Mouse (Mus musculus) G1E (cell line): ENCODE measurements at regions not wholly inside any gene's neighbourhood (a gene's known extent, or its start where the extent isn't known, plus 50 kb on each side); places are given as distances from the start of the nearest gene placed in this dataset.
"Not testable (repeated sequence)": the region's sequence is repeated elsewhere in the genome, so short reads cannot be mapped to it uniquely, and the experiment has no call there.

Source experiments
- ATAC-seq: 2 replicates; pipeline ENCODE4 v1.8.0; 2016; ENCODE audit warnings: mild to moderate bottlenecking; ENCODE audit not compliant: insufficient number of reproducible peaks, poor library complexity, low FRiP score, severe bottlenecking; ENCODE audit errors: extremely low read depth
- DNase-seq: peaks from one replicate; pipeline ENCODE4 v3.0.0; 2012; ENCODE audit warnings: low spot score
- H3K27me3 ChIP-seq: 2 replicates; pipeline ENCODE4 v1.6.1; 2012; ENCODE audit warnings: mild to moderate bottlenecking, low read length, inconsistent platforms; ENCODE audit not compliant: insufficient read depth
- H3K36me3 ChIP-seq: replicated peaks from 2 replicates; pipeline ENCODE3; 2012; ENCODE audit warnings: mild to moderate bottlenecking, inconsistent platforms
- H3K4me1 ChIP-seq: 2 replicates; pipeline ENCODE4 v1.6.1; 2012; ENCODE audit warnings: low read depth, low read length, inconsistent platforms, mixed read lengths; ENCODE audit not compliant: insufficient read depth
- H3K4me3 ChIP-seq: 2 replicates; pipeline ENCODE4 v1.5.1; 2012; ENCODE audit warnings: low read depth, mild to moderate bottlenecking, inconsistent platforms, low read length, moderate library complexity, mixed read lengths
- H3K9me3 ChIP-seq: replicated peaks from 2 replicates; pipeline ENCODE4 v1.6.1; 2012; ENCODE audit warnings: inconsistent platforms
- CTCF ChIP-seq: IDR thresholded peaks from 2 replicates; pipeline ENCODE4 v1.5.1; 2012; ENCODE audit warnings: low read depth, low read length, inconsistent platforms, mixed read lengths
- GATA1 ChIP-seq: IDR thresholded peaks from 2 replicates; pipeline ENCODE4 v1.6.1; 2012; ENCODE audit warnings: borderline replicate concordance, low read length, inconsistent platforms, mixed read lengths
- GATA2 ChIP-seq: IDR thresholded peaks from 2 replicates; pipeline ENCODE4 v1.6.1; 2012; ENCODE audit warnings: low read depth, low read length, inconsistent platforms, borderline replicate concordance
- POLR2AphosphoS5 ChIP-seq: IDR thresholded peaks from 2 replicates; pipeline ENCODE4 v1.6.1; 2012; ENCODE audit warnings: low read depth, low read length, inconsistent platforms; ENCODE audit not compliant: insufficient replicate concordance
- TAL1 ChIP-seq: conservative IDR thresholded peaks from 2 replicates; pipeline ENCODE4 v1.6.1; 2012; ENCODE audit warnings: low read depth, low read length, inconsistent platforms, mixed read lengths

DNA sequence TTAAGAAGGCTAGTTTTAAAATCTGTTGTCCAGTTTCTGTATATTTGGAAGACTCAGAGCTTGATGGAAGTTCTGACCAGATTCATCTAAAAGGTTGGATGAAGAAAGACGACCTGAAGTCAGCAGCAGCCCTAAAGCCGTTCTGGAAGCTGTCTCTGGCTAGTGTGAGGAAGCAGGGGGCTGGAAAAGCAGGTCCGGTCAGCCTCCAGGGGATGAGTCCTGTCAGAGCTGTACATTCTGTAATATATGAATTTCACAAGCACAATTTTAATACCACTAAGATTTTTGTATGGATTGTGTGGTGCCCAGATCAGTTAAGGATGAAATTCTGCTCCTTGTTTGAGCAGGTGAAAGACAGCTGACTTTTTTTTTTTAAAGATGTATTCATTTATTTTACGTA, 1000.2 kb downstream of the 4930447A16Rik start:
- Histone ChIP-seq H3K4me3 (no peak overlapping the region), H3K27me3 (peaks cover 23% of the 10 kb centered on the region), H3K4me1 (no peaks in the 10 kb centered on the region), H3K36me3 (no peaks in the 10 kb centered on the region), H3K9me3 (no peaks in the 10 kb centered on the region)
- ATAC-seq (no peak), DNase-seq (no peak)
- no peak for TF ChIP-seq TAL1

- H3K9me3 ChIP-seq, result no peaks in the 10 kb centered on the region
- peaks cover 14% of the 10 kb centered on the region for H3K27me3 ChIP-seq
- DNase-seq (no peak), ATAC-seq (no peak)
- H3K4me3 ChIP-seq, result no peak overlapping the region
- no peaks in the 10 kb centered on the region for H3K36me3 ChIP-seq
- no peak for TF ChIP-seq POLR2AphosphoS5
- no peak for TF ChIP-seq GATA1
- TF ChIP-seq GATA2, result no peak
- TF ChIP-seq CTCF, result no peak
- TF ChIP-seq TAL1, result no peak
- H3K4me1 ChIP-seq, result no peaks in the 10 kb centered on the region
Measured at GRCm38 (mm10) chr15:38427966-38428365, 1002.6 kb downstream of the 4930447A16Rik start.

- DNase-seq (no peak), ATAC-seq (no peak)
- Histone ChIP-seq H3K9me3 (peaks cover 2% of the 10 kb centered on the region; the same call in 1 of the 2 replicates), H3K4me3 (no peak overlapping the region), H3K36me3 (no peaks in the 10 kb centered on the region), H3K27me3 (peaks cover 14% of the 10 kb centered on the region), H3K4me1 (no peaks in the 10 kb centered on the region)
- no peak for TF ChIP-seq TAL1
- TF ChIP-seq CTCF, result no peak
- TF ChIP-seq POLR2AphosphoS5, result no peak
- no peak for TF ChIP-seq GATA2
- no peak for TF ChIP-seq GATA1
Measured at GRCm38 (mm10) chr15:38431668-38432067, 1006.3 kb downstream of the 4930447A16Rik start.

DNA sequence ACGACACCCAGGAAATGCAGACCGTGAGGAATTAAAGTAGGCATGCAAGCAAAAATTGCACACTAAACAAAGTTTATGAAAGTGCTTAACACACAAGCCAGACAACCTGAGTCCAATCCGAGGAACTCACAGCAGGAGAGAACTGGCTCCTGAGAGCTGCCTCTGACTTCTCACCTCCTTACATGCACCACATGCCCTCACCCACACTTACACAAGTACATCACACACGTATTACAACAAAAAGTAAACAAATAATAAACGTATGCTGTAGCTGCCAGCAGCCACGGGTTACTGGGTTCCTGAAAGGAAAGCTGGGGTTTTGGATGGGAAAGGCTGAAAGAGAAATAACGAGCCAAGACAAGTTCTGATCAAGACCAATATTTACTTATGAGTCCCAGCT, 1008.0 kb downstream of the 4930447A16Rik start:
- Histone ChIP-seq H3K27me3 (peaks cover 13% of the 10 kb centered on the region), H3K4me1 (no peaks in the 10 kb centered on the region), H3K4me3 (no peak overlapping the region), H3K9me3 (peaks cover 2% of the 10 kb centered on the region; the same call in 1 of the 2 replicates), H3K36me3 (no peaks in the 10 kb centered on the region)
- no peak for TF ChIP-seq GATA1
- no peak for TF ChIP-seq CTCF
- TF ChIP-seq GATA2, result no peak
- no peak for TF ChIP-seq POLR2AphosphoS5
- no peak for TF ChIP-seq TAL1
- no peak for ATAC-seq
- DNase-seq, result no peak

GRCm38 (mm10) chr15:38434239-38434638, 1008.9 kb downstream of the 4930447A16Rik start:
- not testable (repeated sequence) for H3K4me1 ChIP-seq, ATAC-seq, H3K9me3 ChIP-seq, H3K36me3 ChIP-seq, H3K4me3 ChIP-seq, DNase-seq
- H3K27me3 ChIP-seq, result peaks cover 15% of the 10 kb centered on the region
